Mouse (Mus musculus): ENCODE data around the gene Polr1d. TPM values are rescaled to one million over a fixed set of nuclear protein-coding genes. Genes with fewer than 3 reads are reported as not detected.

Polr1d gene
- total and polyA plus RNA-seq, 3 experiments = 24.2 to 74.8 (median 66.6) TPM

GRCm38 (mm10) chr5:147045311-147045710 is 31.5 kb upstream of the Polr1d start:
- no peaks in the 10 kb centered on the region for H3K27me3 ChIP-seq (ENCODE audit: control insufficient read depth, insufficient read depth, low read length)
- no peak overlapping the region for H3K4me3 ChIP-seq
- H3K79me2 ChIP-seq (replicated peaks; ENCODE audit: control insufficient read depth, insufficient read depth, low read length) = peaks cover 11% of the 10 kb centered on the region
- peaks cover 22% of the 10 kb centered on the region for H3K4me1 ChIP-seq (ENCODE audit: control insufficient read depth, insufficient read depth, low read length)
- WGBS = 61% methylated on average over 10 of the region's 11 CpGs
- H3K27ac ChIP-seq = peak overlapping the region; percentile 54; the same call in 1 of the 2 replicates
- H3K36me3 ChIP-seq (ENCODE audit: control insufficient read depth, insufficient read depth, low read length) = peaks cover 7% of the 10 kb centered on the region
- H3K9ac ChIP-seq (ENCODE audit: low read depth, low read length) = no peak overlapping the region
- intact Hi-C loops (cut with DNase I) = no loop called here
- no peak for DNase-seq
- TF ChIP-seq CTCF (IDR thresholded peaks at IDR 0.05) (no peak), POLR2A (IDR thresholded peaks at IDR 0.05; ENCODE audit: insufficient read depth, low read depth, low read length) (no peak), EP300 (IDR thresholded peaks at IDR 0.05; ENCODE audit: insufficient read depth, low read depth, low read length) (no peak)

GRCm38 (mm10) chr5:147045929-147046328 is 30.9 kb upstream of the Polr1d start:
- H3K27ac ChIP-seq = peak overlapping the region; percentile 36
- TF ChIP-seq POLR2A (IDR thresholded peaks at IDR 0.05; ENCODE audit: insufficient read depth, low read depth, low read length) (no peak), CTCF (IDR thresholded peaks at IDR 0.05) (no peak), EP300 (IDR thresholded peaks at IDR 0.05; ENCODE audit: insufficient read depth, low read depth, low read length) (no peak)
- H3K9ac ChIP-seq (ENCODE audit: low read depth, low read length) = peak overlapping the region; percentile 38; the same call in 1 of the 2 replicates
- peaks cover 11% of the 10 kb centered on the region for H3K79me2 ChIP-seq (replicated peaks; ENCODE audit: control insufficient read depth, insufficient read depth, low read length)
- peaks cover 7% of the 10 kb centered on the region for H3K36me3 ChIP-seq (ENCODE audit: control insufficient read depth, insufficient read depth, low read length)
- intact Hi-C loops (cut with DNase I) = no loop called here
- no peaks in the 10 kb centered on the region for H3K27me3 ChIP-seq (ENCODE audit: control insufficient read depth, insufficient read depth, low read length)
- no peak overlapping the region for H3K4me3 ChIP-seq
- no peak for DNase-seq
- H3K4me1 ChIP-seq (ENCODE audit: control insufficient read depth, insufficient read depth, low read length) = peaks cover 19% of the 10 kb centered on the region
- WGBS = 51% methylated on average over 11 of the region's 11 CpGs

GRCm38 (mm10) chr5:147049544-147050209 is 27.2 kb upstream of the Polr1d start:
- TF ChIP-seq POLR2A (IDR thresholded peaks at IDR 0.05; ENCODE audit: insufficient read depth, low read depth, low read length) (no peak), EP300 (IDR thresholded peaks at IDR 0.05; ENCODE audit: insufficient read depth, low read depth, low read length) (no peak), CTCF (IDR thresholded peaks at IDR 0.05) (no peak)
- peaks cover 29% of the 10 kb centered on the region for H3K4me1 ChIP-seq (ENCODE audit: control insufficient read depth, insufficient read depth, low read length)
- 63% methylated on average over 19 of the region's 19 CpGs for WGBS

GRCm38 (mm10) chr5:147050816-147051499 is 25.9 kb upstream of the Polr1d start:
- TF ChIP-seq EP300 (IDR thresholded peaks at IDR 0.05; ENCODE audit: insufficient read depth, low read depth, low read length) (no peak), CTCF (IDR thresholded peaks at IDR 0.05) (no peak), POLR2A (IDR thresholded peaks at IDR 0.05; ENCODE audit: insufficient read depth, low read depth, low read length) (no peak)
- peaks cover 3% of the 10 kb centered on the region; the same call in 1 of the 2 replicates for H3K36me3 ChIP-seq (ENCODE audit: control insufficient read depth, insufficient read depth, low read length)
- intact Hi-C loops (cut with DNase I) = no loop called here
- peaks cover 6% of the 10 kb centered on the region for H3K79me2 ChIP-seq (replicated peaks; ENCODE audit: control insufficient read depth, insufficient read depth, low read length)
- no peaks in the 10 kb centered on the region for H3K27me3 ChIP-seq (ENCODE audit: control insufficient read depth, insufficient read depth, low read length)
- peaks cover 29% of the 10 kb centered on the region for H3K4me1 ChIP-seq (ENCODE audit: control insufficient read depth, insufficient read depth, low read length)
- peak overlapping the region; percentile 20 for H3K9ac ChIP-seq (ENCODE audit: low read depth, low read length)
- peak overlapping the region; percentile 29 for H3K27ac ChIP-seq
- DNase-seq = no peak
- 33% methylated on average over 13 of the region's 13 CpGs for WGBS
- H3K4me3 ChIP-seq = peak overlapping the region; percentile 29

More at GRCm38 (mm10) chr5:147049544-147050209, 27.2 kb upstream of the Polr1d start:
- Histone ChIP-seq H3K9ac (ENCODE audit: low read depth, low read length) (no peak overlapping the region), H3K36me3 (ENCODE audit: control insufficient read depth, insufficient read depth, low read length) (peaks cover under 1% of the 10 kb centered on the region; the same call in 1 of the 2 replicates), H3K79me2 (replicated peaks; ENCODE audit: control insufficient read depth, insufficient read depth, low read length) (peaks cover 6% of the 10 kb centered on the region), H3K4me3 (no peak overlapping the region), H3K27me3 (ENCODE audit: control insufficient read depth, insufficient read depth, low read length) (no peaks in the 10 kb centered on the region), H3K27ac (no peak overlapping the region; the same call in 1 of the 2 replicates)
- intact Hi-C loops (cut with DNase I) = no loop called here
- DNase-seq = no peak

GRCm38 (mm10) chr5:147051500-147052308 is 25.1 kb upstream of the Polr1d start:
- 37% methylated on average over 29 of the region's 29 CpGs for WGBS
- Histone ChIP-seq H3K27ac (peak overlapping the region; percentile 29), H3K79me2 (replicated peaks; ENCODE audit: control insufficient read depth, insufficient read depth, low read length) (peaks cover 7% of the 10 kb centered on the region), H3K27me3 (ENCODE audit: control insufficient read depth, insufficient read depth, low read length) (no peaks in the 10 kb centered on the region), H3K4me1 (ENCODE audit: control insufficient read depth, insufficient read depth, low read length) (peaks cover 29% of the 10 kb centered on the region), H3K36me3 (ENCODE audit: control insufficient read depth, insufficient read depth, low read length) (peaks cover 3% of the 10 kb centered on the region; the same call in 1 of the 2 replicates), H3K4me3 (peak overlapping the region; percentile 29), H3K9ac (ENCODE audit: low read depth, low read length) (peak overlapping the region; percentile 32)
- intact Hi-C loops (cut with DNase I) = no loop called here
- TF ChIP-seq CTCF (IDR thresholded peaks at IDR 0.05) (no peak), EP300 (IDR thresholded peaks at IDR 0.05; ENCODE audit: insufficient read depth, low read depth, low read length) (no peak), POLR2A (IDR thresholded peaks at IDR 0.05; ENCODE audit: insufficient read depth, low read depth, low read length) (no peak)
- DNase-seq = no peak
